Mouse (Mus musculus): ENCODE data around the gene Galnt15.

The Galnt15 gene

GRCm38 (mm10) chr14:32028681-32029091 lies at the start of gene Galnt15:
Gene Galnt15, plus strand, starts transcription at chr14:32028989.
- no peak for DNase-seq

GRCm38 (mm10) chr14:31994021-31994420 lies 34.8 kb upstream of the Galnt15 start:
- DNase-seq: no peak

GRCm38 (mm10) chr14:32000941-32001340 lies 27.8 kb upstream of the Galnt15 start:
- DNase-seq: no peak

- no peak for DNase-seq
These were observed 26.1 kb upstream of the Galnt15 start for GRCm38 (mm10) chr14:32002502-32003338.

GRCm38 (mm10) chr14:32003904-32004596 lies 24.7 kb upstream of the Galnt15 start:
- DNase-seq: no peak

GRCm38 (mm10) chr14:32005673-32006261 lies 23.0 kb upstream of the Galnt15 start:
- DNase-seq: no peak

- DNase-seq: no peak
These were observed 21.0 kb upstream of the Galnt15 start for GRCm38 (mm10) chr14:32007654-32008335.

GRCm38 (mm10) chr14:32009715-32010114 lies 19.1 kb upstream of the Galnt15 start:
- DNase-seq: no peak

GRCm38 (mm10) chr14:32011547-32012304 lies 17.1 kb upstream of the Galnt15 start:
- no peak for DNase-seq

GRCm38 (mm10) chr14:32015131-32015770 lies 13.5 kb upstream of the Galnt15 start:
- DNase-seq: no peak

GRCm38 (mm10) chr14:32016466-32016865 lies 12.3 kb upstream of the Galnt15 start:
- no peak for DNase-seq

- DNase-seq: no peak
These were observed 11.9 kb upstream of the Galnt15 start for GRCm38 (mm10) chr14:32016921-32017320.

GRCm38 (mm10) chr14:32017448-32017847 lies 11.3 kb upstream of the Galnt15 start:
- DNase-seq: no peak

GRCm38 (mm10) chr14:32019091-32019490 lies 9.7 kb upstream of the Galnt15 start:
- DNase-seq: no peak

- DNase-seq: no peak
These were observed 6.8 kb upstream of the Galnt15 start for GRCm38 (mm10) chr14:32021967-32022366.

GRCm38 (mm10) chr14:32022450-32022849 lies 6.3 kb upstream of the Galnt15 start:
- DNase-seq: no peak

- no peak for DNase-seq
These were observed 4.9 kb upstream of the Galnt15 start for GRCm38 (mm10) chr14:32023891-32024290.

GRCm38 (mm10) chr14:32027218-32027617 lies 1.6 kb upstream of the Galnt15 start:
- no peak for DNase-seq

- DNase-seq: no peak
These were observed 713 bp downstream of the Galnt15 start for GRCm38 (mm10) chr14:32029411-32029992.

GRCm38 (mm10) chr14:32030073-32030472 lies 1.3 kb downstream of the Galnt15 start:
- no peak for DNase-seq

GRCm38 (mm10) chr14:32032522-32032921 lies 3.7 kb downstream of the Galnt15 start:
- DNase-seq: peak; percentile 36 to 40

Data from thymus, postnatal 36 days (tissue).